Mouse (Mus musculus): ENCODE results near the gene Rimbp2. TPM values are rescaled to one million over a fixed set of nuclear protein-coding genes. Genes with fewer than 3 reads are reported as not detected.

Rimbp2 gene
- total and polyA plus RNA-seq, 3 experiments: not detected

- Histone ChIP-seq H3K79me2 (ENCODE audit: control insufficient read depth, insufficient read depth, low read length, poor library complexity) (no peaks in the 10 kb centered on the region), H3K9ac (ENCODE audit: control insufficient read depth, low read depth, low read length, poor library complexity, severe bottlenecking) (no peak overlapping the region), H3K36me3 (ENCODE audit: control insufficient read depth in 1 of 2, insufficient read depth in 2 of 2, low read length in 2 of 2) (no peaks in the 10 kb centered on the region), H3K4me1 (ENCODE audit: control insufficient read depth in 1 of 2, insufficient read depth in 2 of 2, low read length in 2 of 2) (no peaks in the 10 kb centered on the region), H3K27me3 (ENCODE audit: control insufficient read depth in 1 of 2, insufficient read depth in 2 of 2, low read length in 2 of 2) (no peaks in the 10 kb centered on the region), H3K27ac (ENCODE audit: control insufficient read depth, low read depth, low read length) (no peak overlapping the region), H3K9me3 (replicated peaks; ENCODE audit: insufficient read depth, low read length) (no peaks in the 10 kb centered on the region), H3K4me3 (ENCODE audit: control insufficient read depth in 1 of 2, insufficient read depth in 1 of 2, low read depth in 2 of 2, low read length in 2 of 2) (no peak overlapping the region)
- TF ChIP-seq CTCF (IDR thresholded peaks at IDR 0.05 in 2 of 3, conservative IDR thresholded peaks at IDR 0.05 in 1 of 3; ENCODE audit: control insufficient read depth in 1 of 3, insufficient read depth in 1 of 3, low read depth in 2 of 3, low read length in 3 of 3, poor library complexity in 1 of 3, severe bottlenecking in 1 of 3) (peak; percentile 0 to 41 (median 5); a peak in 3 of 6 replicates), MXI1 (IDR thresholded peaks at IDR 0.05; ENCODE audit: low read depth, low read length) (no peak)
- DNase-seq (ENCODE audit: low read depth, low spot score): peak; percentile 8
These were observed 144.6 kb downstream of the Rimbp2 start for GRCm38 (mm10) chr5:128808547-128809182.

- no peaks in the 10 kb centered on the region for H3K4me1 ChIP-seq (ENCODE audit: control insufficient read depth in 1 of 2, insufficient read depth in 2 of 2, low read length in 2 of 2)
- TF ChIP-seq CHD2 (IDR thresholded peaks at IDR 0.05; ENCODE audit: low read length): no peak
- TF ChIP-seq ZKSCAN1 (IDR thresholded peaks at IDR 0.05; ENCODE audit: low read depth, low read length): no peak
- TF ChIP-seq UBTF (IDR thresholded peaks at IDR 0.05; ENCODE audit: borderline replicate concordance, insufficient read depth, low read depth, low read length): no peak
- TF ChIP-seq NRF1 (IDR thresholded peaks at IDR 0.05; ENCODE audit: insufficient read depth, low read depth, low read length, poor library complexity, severe bottlenecking): no peak
- no peak for TF ChIP-seq MYC (IDR thresholded peaks at IDR 0.05; ENCODE audit: low read depth, low read length)
- TF ChIP-seq MAX (IDR thresholded peaks at IDR 0.05; ENCODE audit: low read length): no peak
- TF ChIP-seq RAD21 (IDR thresholded peaks at IDR 0.05; ENCODE audit: low read depth, low read length): no peak
- no peak for TF ChIP-seq CTCF (IDR thresholded peaks at IDR 0.05 in 2 of 3, conservative IDR thresholded peaks at IDR 0.05 in 1 of 3; ENCODE audit: control insufficient read depth in 1 of 3, insufficient read depth in 1 of 3, low read depth in 2 of 3, low read length in 3 of 3, poor library complexity in 1 of 3, severe bottlenecking in 1 of 3)
- no peak for TF ChIP-seq POLR2AphosphoS5 (IDR thresholded peaks at IDR 0.05; ENCODE audit: borderline replicate concordance, low read depth, low read length)
- no peak for TF ChIP-seq TBP (IDR thresholded peaks at IDR 0.05; ENCODE audit: low read depth, low read length)
- H3K79me2 ChIP-seq (ENCODE audit: control insufficient read depth, insufficient read depth, low read length, poor library complexity): no peaks in the 10 kb centered on the region
- no peak overlapping the region for H3K27ac ChIP-seq (ENCODE audit: control insufficient read depth, low read depth, low read length)
- no peak overlapping the region for H3K9ac ChIP-seq (ENCODE audit: control insufficient read depth, low read depth, low read length, poor library complexity, severe bottlenecking)
- H3K36me3 ChIP-seq (ENCODE audit: control insufficient read depth in 1 of 2, insufficient read depth in 2 of 2, low read length in 2 of 2): no peaks in the 10 kb centered on the region
- H3K4me3 ChIP-seq (ENCODE audit: control insufficient read depth in 1 of 2, insufficient read depth in 1 of 2, low read depth in 2 of 2, low read length in 2 of 2): no peak overlapping the region
- no peak for DNase-seq (ENCODE audit: low read depth, low spot score)
- H3K9me3 ChIP-seq (replicated peaks; ENCODE audit: insufficient read depth, low read length): no peaks in the 10 kb centered on the region
- no peaks in the 10 kb centered on the region for H3K27me3 ChIP-seq (ENCODE audit: control insufficient read depth in 1 of 2, insufficient read depth in 2 of 2, low read length in 2 of 2)
These were observed 145.9 kb downstream of the Rimbp2 start for GRCm38 (mm10) chr5:128807408-128807807.

- TF ChIP-seq ELF1 (IDR thresholded peaks at IDR 0.05; ENCODE audit: low read depth, low read length) (no peak), ZC3H11A (IDR thresholded peaks at IDR 0.05; ENCODE audit: low read depth, low read length) (no peak), HCFC1 (IDR thresholded peaks at IDR 0.05; ENCODE audit: low read depth, low read length) (no peak), MAFK (IDR thresholded peaks at IDR 0.05; ENCODE audit: borderline replicate concordance, low read depth, low read length) (no peak), USF2 (IDR thresholded peaks at IDR 0.05; ENCODE audit: borderline replicate concordance in 1 of 2, insufficient read depth in 1 of 2, low read depth in 1 of 2, low read length in 2 of 2) (no peak), GABPA (IDR thresholded peaks at IDR 0.05; ENCODE audit: low read depth, low read length) (no peak), MAZ (IDR thresholded peaks at IDR 0.05; ENCODE audit: low read depth, low read length) (no peak), BHLHE40 (IDR thresholded peaks at IDR 0.05; ENCODE audit: borderline replicate concordance, low read depth, low read length) (no peak), TBP (IDR thresholded peaks at IDR 0.05; ENCODE audit: low read depth, low read length) (no peak), NRF1 (IDR thresholded peaks at IDR 0.05; ENCODE audit: insufficient read depth, low read depth, low read length, poor library complexity, severe bottlenecking) (no peak), UBTF (IDR thresholded peaks at IDR 0.05; ENCODE audit: borderline replicate concordance, insufficient read depth, low read depth, low read length) (no peak), SMC3 (IDR thresholded peaks at IDR 0.05; ENCODE audit: low read depth, low read length) (no peak)
- no peak overlapping the region for H3K9ac ChIP-seq (ENCODE audit: control insufficient read depth, low read depth, low read length, poor library complexity, severe bottlenecking)
- no peak overlapping the region for H3K27ac ChIP-seq (ENCODE audit: control insufficient read depth, low read depth, low read length)
- H3K27me3 ChIP-seq (ENCODE audit: control insufficient read depth in 1 of 2, insufficient read depth in 2 of 2, low read length in 2 of 2): no peaks in the 10 kb centered on the region
- H3K36me3 ChIP-seq (ENCODE audit: control insufficient read depth in 1 of 2, insufficient read depth in 2 of 2, low read length in 2 of 2): no peaks in the 10 kb centered on the region
- no peaks in the 10 kb centered on the region for H3K4me1 ChIP-seq (ENCODE audit: control insufficient read depth in 1 of 2, insufficient read depth in 2 of 2, low read length in 2 of 2)
- no peaks in the 10 kb centered on the region for H3K79me2 ChIP-seq (ENCODE audit: control insufficient read depth, insufficient read depth, low read length, poor library complexity)
- no peak overlapping the region for H3K4me3 ChIP-seq (ENCODE audit: control insufficient read depth in 1 of 2, insufficient read depth in 1 of 2, low read depth in 2 of 2, low read length in 2 of 2)
- H3K9me3 ChIP-seq (replicated peaks; ENCODE audit: insufficient read depth, low read length): no peaks in the 10 kb centered on the region
- no peak for DNase-seq (ENCODE audit: low read depth, low spot score)
These were observed 146.8 kb downstream of the Rimbp2 start for GRCm38 (mm10) chr5:128806296-128806998.

Data from MEL (cell line).